Mouse (Mus musculus) heart, postnatal 0 days (tissue): ENCODE measurements around the gene Ece1.

Source experiments
- CTCF ChIP-seq: IDR thresholded peaks from 2 replicates; pipeline ENCODE4 v1.5.1; 2016; ENCODE audit warnings: antibody characterized with exemption, control low read depth, low read depth
- EP300 ChIP-seq: IDR thresholded peaks from 2 replicates; pipeline ENCODE4 v1.6.1; 2016; ENCODE audit warnings: antibody characterized with exemption, low read depth

DNA sequence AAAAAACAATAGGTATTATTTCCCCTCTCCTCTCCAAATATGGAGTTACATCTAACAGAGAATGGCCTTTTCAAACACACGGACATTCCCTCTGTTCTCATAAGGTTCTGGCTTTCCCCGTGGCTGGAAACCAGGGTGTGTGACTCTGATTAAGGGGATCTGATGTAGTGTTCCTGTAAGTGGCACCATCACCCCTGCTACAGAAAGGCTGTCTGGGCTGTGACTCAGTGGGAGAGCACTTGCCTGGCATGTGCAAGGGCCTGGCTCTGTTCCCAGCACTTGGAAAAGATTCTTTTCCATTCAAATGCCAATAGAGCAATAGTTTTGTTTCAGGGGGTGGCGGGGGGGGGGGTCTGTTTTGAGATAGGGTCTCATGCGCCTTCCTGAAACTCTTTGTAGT, 63.1 kb downstream of the Ece1 start:
- TF ChIP-seq CTCF: no peak
- no peak for TF ChIP-seq EP300
